Mouse (Mus musculus): ENCODE results near the gene Rasgrp2. TPM values are rescaled to one million over a fixed set of nuclear protein-coding genes. Genes with fewer than 3 reads are reported as not detected.

The Rasgrp2 gene
- polyA plus RNA-seq, 1 experiment from 2014 or later: 130 TPM

DNA sequence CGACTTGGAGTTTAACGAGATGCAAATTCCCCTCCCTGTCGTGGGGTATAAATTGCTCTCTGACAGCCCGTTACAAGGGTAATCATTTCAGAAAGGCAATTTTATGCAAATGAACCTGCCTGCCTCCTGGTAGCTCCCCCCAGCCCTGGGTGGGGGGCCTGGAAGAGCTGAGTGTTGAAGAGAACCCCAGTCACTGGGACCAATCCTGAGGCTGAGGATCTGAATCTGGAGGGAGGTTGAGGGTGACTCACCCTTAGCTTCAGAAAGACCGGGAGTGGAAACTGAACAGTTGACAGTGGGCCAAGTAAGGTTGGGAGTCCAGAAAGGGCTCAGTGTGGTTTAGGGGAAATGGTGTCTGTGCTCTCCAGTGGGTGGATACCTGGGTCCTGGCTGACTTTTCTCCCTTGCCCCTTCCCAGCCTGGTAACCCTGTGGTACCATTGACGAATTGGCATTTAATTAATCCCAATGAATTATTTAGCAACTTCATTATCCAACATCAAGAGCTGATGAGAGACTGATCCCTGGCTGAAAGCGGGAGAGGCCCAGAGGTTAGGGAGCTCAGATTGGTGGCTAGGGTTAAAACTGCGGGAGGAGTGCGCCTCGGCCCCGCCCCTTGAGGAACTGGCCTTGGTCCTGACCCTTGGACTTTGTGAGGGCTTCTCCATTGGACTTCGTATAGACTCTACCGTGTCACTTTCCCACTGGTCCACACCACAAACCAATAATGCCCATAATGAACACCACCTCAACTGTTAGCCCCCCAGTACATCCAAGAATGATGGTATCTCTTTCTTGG lies 27.8 kb downstream of the Rasgrp2 start:
- WGBS: 10% methylated on average over 13 of the region's 13 CpGs
- Histone ChIP-seq H3K4me1 (ENCODE audit: control insufficient read depth, insufficient read depth, low read length) (peaks cover 54% of the 10 kb centered on the region), H3K4me3 (ENCODE audit: low read depth, low read length) (no peak overlapping the region), H3K36me3 (ENCODE audit: control insufficient read depth, insufficient read depth, low read length) (0 out of 2 replicates have a peak, but pooled peaks cover 5% of the 10 kb centered on the region), H3K4me2 (ENCODE audit: low read depth, low read length) (peak overlapping the region; percentile 42; the same call in 1 of the 2 replicates), H3K9ac (replicated peaks; ENCODE audit: low read depth, low read length) (no peak overlapping the region), H3K27ac (ENCODE audit: low read depth, low read length) (no peak overlapping the region), H3K27me3 (ENCODE audit: control insufficient read depth, insufficient read depth, low read length) (peaks cover 7% of the 10 kb centered on the region; the same call in 1 of the 2 replicates), H3K9me3 (ENCODE audit: control insufficient read depth, low read length) (no peaks in the 10 kb centered on the region)
- 0 out of 2 replicates have a peak, but pooled peaks have one; percentile 13 for ATAC-seq (ENCODE audit: low read depth)

GRCm38 (mm10) chr19:6427653-6428434 lies 28.7 kb downstream of the Rasgrp2 start:
- H3K27ac ChIP-seq (ENCODE audit: low read depth, low read length): no peak overlapping the region

DNA sequence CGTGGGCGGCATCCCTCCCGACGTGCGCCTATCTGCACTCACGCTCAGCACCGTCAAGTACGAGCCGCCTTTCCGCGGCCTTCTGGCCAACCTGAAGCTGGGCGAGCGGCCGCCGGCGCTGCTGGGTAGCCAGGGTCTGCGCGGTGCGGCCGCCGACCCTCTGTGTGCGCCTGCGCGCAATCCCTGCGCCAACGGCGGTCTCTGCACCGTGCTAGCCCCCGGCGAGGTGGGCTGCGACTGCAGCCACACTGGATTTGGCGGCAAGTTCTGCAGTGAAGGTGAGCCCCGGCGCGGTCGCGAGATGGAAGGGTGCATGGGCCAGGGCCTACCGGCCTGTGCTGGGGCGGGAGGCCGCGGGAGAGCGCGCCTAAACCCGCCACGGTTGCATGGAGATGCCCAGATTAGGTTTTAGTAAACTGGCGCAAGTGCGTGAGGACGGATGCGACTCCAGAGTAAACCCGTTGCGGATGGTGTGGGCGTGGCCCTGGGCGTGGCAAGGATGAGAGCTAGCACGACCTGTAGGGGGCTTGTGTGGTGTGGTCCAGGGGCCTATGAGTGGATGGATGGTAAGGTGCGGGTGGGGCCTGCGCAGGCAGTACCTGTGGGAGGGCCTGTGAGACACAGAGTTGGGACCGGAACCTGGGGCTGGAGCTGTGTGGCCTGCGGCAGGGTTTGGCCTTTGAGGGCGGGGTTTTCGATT lies 29.5 kb downstream of the Rasgrp2 start:
- WGBS: 1% methylated on average over 60 of the region's 60 CpGs

More at GRCm38 (mm10) chr19:6427653-6428434, 28.7 kb downstream of the Rasgrp2 start:
- no peaks in the 10 kb centered on the region for H3K9me3 ChIP-seq (ENCODE audit: control insufficient read depth, low read length)
- 2% methylated on average over 77 of the region's 94 CpGs for WGBS
- peaks cover 50% of the 10 kb centered on the region for H3K4me1 ChIP-seq (ENCODE audit: control insufficient read depth, insufficient read depth, low read length)
- peak overlapping the region; percentile 15 for H3K4me3 ChIP-seq (ENCODE audit: low read depth, low read length)
- peak overlapping the region; percentile 42 for H3K4me2 ChIP-seq (ENCODE audit: low read depth, low read length)
- peak overlapping the region; percentile 25; the same call in 1 of the 2 replicates for H3K9ac ChIP-seq (replicated peaks; ENCODE audit: low read depth, low read length)
- peak; percentile 22; the same call in 1 of the 2 replicates for ATAC-seq (ENCODE audit: low read depth)
- peaks cover 7% of the 10 kb centered on the region; the same call in 1 of the 2 replicates for H3K27me3 ChIP-seq (ENCODE audit: control insufficient read depth, insufficient read depth, low read length)
- H3K36me3 ChIP-seq (ENCODE audit: control insufficient read depth, insufficient read depth, low read length): 0 out of 2 replicates have a peak, but pooled peaks cover 5% of the 10 kb centered on the region

GRCm38 (mm10) chr19:6443016-6443415 lies 43.9 kb downstream of the Rasgrp2 start:
- Histone ChIP-seq H3K9me3 (ENCODE audit: control insufficient read depth, low read length) (no peaks in the 10 kb centered on the region), H3K36me3 (ENCODE audit: control insufficient read depth, insufficient read depth, low read length) (no peaks in the 10 kb centered on the region), H3K27me3 (ENCODE audit: control insufficient read depth, insufficient read depth, low read length) (no peaks in the 10 kb centered on the region), H3K4me2 (ENCODE audit: low read depth, low read length) (no peak overlapping the region), H3K4me3 (ENCODE audit: low read depth, low read length) (no peak overlapping the region), H3K9ac (replicated peaks; ENCODE audit: low read depth, low read length) (no peak overlapping the region), H3K4me1 (ENCODE audit: control insufficient read depth, insufficient read depth, low read length) (peaks cover 28% of the 10 kb centered on the region), H3K27ac (ENCODE audit: low read depth, low read length) (no peak overlapping the region)
- no peak for ATAC-seq (ENCODE audit: low read depth)
- 66% methylated on average over 10 of the region's 10 CpGs for WGBS

More for the DNA sequence above, 29.5 kb downstream of the Rasgrp2 start:
- Histone ChIP-seq H3K4me3 (ENCODE audit: low read depth, low read length) (peak overlapping the region; percentile 15), H3K4me1 (ENCODE audit: control insufficient read depth, insufficient read depth, low read length) (peaks cover 56% of the 10 kb centered on the region), H3K9me3 (ENCODE audit: control insufficient read depth, low read length) (no peaks in the 10 kb centered on the region), H3K27me3 (ENCODE audit: control insufficient read depth, insufficient read depth, low read length) (peaks cover 7% of the 10 kb centered on the region; the same call in 1 of the 2 replicates), H3K27ac (ENCODE audit: low read depth, low read length) (no peak overlapping the region), H3K4me2 (ENCODE audit: low read depth, low read length) (peak overlapping the region; percentile 42), H3K9ac (replicated peaks; ENCODE audit: low read depth, low read length) (0 out of 2 replicates have a peak overlapping the region, but pooled peaks have one; percentile 25), H3K36me3 (ENCODE audit: control insufficient read depth, insufficient read depth, low read length) (0 out of 2 replicates have a peak, but pooled peaks cover 5% of the 10 kb centered on the region)
- peak; percentile 22; the same call in 1 of the 2 replicates for ATAC-seq (ENCODE audit: low read depth)

DNA sequence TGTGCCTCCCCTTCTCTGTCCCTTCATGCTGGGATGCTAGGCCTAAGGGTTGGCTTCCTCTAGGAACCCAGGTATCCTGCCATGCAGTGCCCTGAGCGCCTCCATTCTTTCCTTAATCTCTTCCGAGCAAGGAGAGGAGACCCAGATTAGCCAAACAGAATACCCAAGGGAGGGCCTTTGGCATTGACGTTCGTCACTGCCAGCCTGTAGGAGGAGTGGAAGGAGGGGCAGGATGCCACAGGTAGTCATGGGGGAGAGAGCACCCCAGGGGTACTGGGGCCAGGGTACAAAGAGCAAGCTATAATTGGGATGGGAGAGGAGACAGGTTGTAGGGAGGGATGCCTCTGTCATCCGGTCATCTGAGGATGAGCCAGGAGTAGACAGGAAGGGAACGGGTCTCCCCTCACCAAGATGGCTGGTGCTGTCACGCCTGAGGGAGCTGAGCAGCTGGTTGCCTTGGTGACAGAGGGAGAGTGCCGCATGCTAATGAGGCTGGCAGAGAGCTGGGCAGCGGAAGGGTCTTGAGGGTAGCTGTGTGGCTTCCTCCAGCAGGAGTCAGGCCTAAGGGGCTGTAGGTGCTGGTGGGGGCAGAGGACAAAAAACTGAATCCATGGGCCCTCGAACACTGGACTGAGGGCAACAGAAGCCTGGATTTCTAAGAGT lies 46.8 kb downstream of the Rasgrp2 start:
- 11% methylated on average over 10 of the region's 10 CpGs for WGBS
- H3K4me2 ChIP-seq (ENCODE audit: low read depth, low read length): peak overlapping the region; percentile 26
- H3K9me3 ChIP-seq (ENCODE audit: control insufficient read depth, low read length): no peaks in the 10 kb centered on the region
- no peaks in the 10 kb centered on the region for H3K36me3 ChIP-seq (ENCODE audit: control insufficient read depth, insufficient read depth, low read length)
- peak; percentile 92 for ATAC-seq (ENCODE audit: low read depth)
- peaks cover 28% of the 10 kb centered on the region for H3K4me1 ChIP-seq (ENCODE audit: control insufficient read depth, insufficient read depth, low read length)
- no peak overlapping the region for H3K9ac ChIP-seq (replicated peaks; ENCODE audit: low read depth, low read length)
- no peak overlapping the region for H3K4me3 ChIP-seq (ENCODE audit: low read depth, low read length)
- no peaks in the 10 kb centered on the region for H3K27me3 ChIP-seq (ENCODE audit: control insufficient read depth, insufficient read depth, low read length)
- H3K27ac ChIP-seq (ENCODE audit: low read depth, low read length): peak overlapping the region; percentile 73

DNA sequence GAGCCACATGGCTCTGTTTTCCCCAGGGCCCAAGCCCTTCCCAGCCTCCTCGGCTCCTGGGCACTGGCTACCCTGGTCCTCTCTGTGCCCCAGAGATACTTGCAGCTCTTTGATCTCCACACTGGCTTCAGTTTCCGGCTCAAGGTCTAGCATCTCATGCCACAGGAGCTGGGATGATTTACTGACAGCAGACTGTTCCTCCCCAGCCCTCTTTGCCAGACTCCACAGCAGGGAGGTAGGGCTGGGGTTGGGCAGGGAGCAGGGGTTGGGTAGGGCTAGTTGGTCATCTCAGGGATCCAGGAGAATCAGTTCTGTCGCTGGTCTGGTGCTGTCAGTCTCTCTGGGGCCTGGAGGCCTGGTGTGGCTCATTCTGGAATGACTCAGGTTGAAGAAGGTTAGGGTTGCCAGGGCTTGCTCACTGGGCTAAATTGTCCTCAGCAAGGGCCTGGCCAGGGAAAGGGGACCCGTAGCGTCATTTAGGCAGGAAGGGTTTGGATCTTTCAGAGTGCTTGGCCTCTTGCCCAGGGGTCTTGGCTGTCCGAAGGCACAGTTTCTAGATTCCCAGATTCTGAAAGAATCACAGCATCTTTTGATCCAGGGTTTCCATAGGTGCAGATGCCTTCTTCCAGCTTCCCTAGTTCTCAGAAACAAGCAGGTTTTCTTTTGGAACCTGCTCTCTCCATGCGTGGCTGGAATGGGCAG lies 47.7 kb downstream of the Rasgrp2 start:
- Histone ChIP-seq H3K4me3 (ENCODE audit: low read depth, low read length) (no peak overlapping the region), H3K9me3 (ENCODE audit: control insufficient read depth, low read length) (no peaks in the 10 kb centered on the region), H3K27ac (ENCODE audit: low read depth, low read length) (peak overlapping the region; percentile 73), H3K36me3 (ENCODE audit: control insufficient read depth, insufficient read depth, low read length) (no peaks in the 10 kb centered on the region), H3K9ac (replicated peaks; ENCODE audit: low read depth, low read length) (0 out of 2 replicates have a peak overlapping the region, but pooled peaks have one; percentile 0), H3K27me3 (ENCODE audit: control insufficient read depth, insufficient read depth, low read length) (no peaks in the 10 kb centered on the region), H3K4me1 (ENCODE audit: control insufficient read depth, insufficient read depth, low read length) (peaks cover 30% of the 10 kb centered on the region), H3K4me2 (ENCODE audit: low read depth, low read length) (peak overlapping the region; percentile 12; the same call in 1 of the 2 replicates)
- whole genome bisulfite sequencing: 40% methylated on average over 7 of the region's 7 CpGs
- peak; percentile 3; the same call in 1 of the 2 replicates for ATAC-seq (ENCODE audit: low read depth)

- no peak overlapping the region for H3K27ac ChIP-seq (ENCODE audit: low read depth, low read length)
- H3K4me2 ChIP-seq (ENCODE audit: low read depth, low read length): no peak overlapping the region
- H3K27me3 ChIP-seq (ENCODE audit: control insufficient read depth, insufficient read depth, low read length): no peaks in the 10 kb centered on the region
- no peak overlapping the region for H3K9ac ChIP-seq (replicated peaks; ENCODE audit: low read depth, low read length)
- ATAC-seq (ENCODE audit: low read depth): no peak
- WGBS: 52% methylated on average over 5 of the region's 5 CpGs
- H3K4me3 ChIP-seq (ENCODE audit: low read depth, low read length): no peak overlapping the region
- no peaks in the 10 kb centered on the region for H3K9me3 ChIP-seq (ENCODE audit: control insufficient read depth, low read length)
- peaks cover 47% of the 10 kb centered on the region for H3K4me1 ChIP-seq (ENCODE audit: control insufficient read depth, insufficient read depth, low read length)
- no peaks in the 10 kb centered on the region for H3K36me3 ChIP-seq (ENCODE audit: control insufficient read depth, insufficient read depth, low read length)
Measured at GRCm38 (mm10) chr19:6448752-6449151, 49.6 kb downstream of the Rasgrp2 start.

Data from neural tube, embryonic 14.5 days (tissue).